Mouse (Mus musculus) embryonic facial prominence, embryonic 13.5 days (tissue): ENCODE data around the gene Btnl2. TPM values are rescaled to one million over a fixed set of nuclear protein-coding genes. Genes with fewer than 3 reads are reported as not detected.

Experiments
- polyA plus RNA-seq: library from polyadenylated mRNA; unstranded; fragments of >200 nt; fragmentation: Nextera tagmentation; extraction: Ambion mirVana; gene quantifications from 2 replicates; pipeline ENCODE4 v1.2.1, GENCODE M21; 2015

Btnl2 gene
- polyA plus RNA-seq, 1 experiment from 2014 or later, result 0.13 TPM

Other genes starting within 250 kb of the Btnl2 start
- gene H2-DMa, start 235.3 kb upstream of the Btnl2 start, polyA plus RNA-seq, result 17.2 and 17.6 TPM in 2 replicates
- 122 and 142 TPM in 2 replicates for gene Brd2, start 232.2 kb upstream of the Btnl2 start, polyA plus RNA-seq
- gene H2-DMb2, start 211.5 kb upstream of the Btnl2 start, polyA plus RNA-seq, result 0.67 and 1.1 TPM in 2 replicates
- 2.0 and 2.6 TPM in 2 replicates for gene H2-DMb1, start 201.8 kb upstream of the Btnl2 start, polyA plus RNA-seq
- 8.4 and 9.5 TPM in 2 replicates for gene Tap1, start 167.3 kb upstream of the Btnl2 start, polyA plus RNA-seq
- 2.3 and 3.8 TPM in 2 replicates for gene Psmb9, start 167.1 kb upstream of the Btnl2 start, polyA plus RNA-seq
- gene Psmb8, start 157.1 kb upstream of the Btnl2 start, polyA plus RNA-seq, result 4.3 and 5.7 TPM in 2 replicates
- 3.5 and 3.7 TPM in 2 replicates for gene Tap2, start 151.3 kb upstream of the Btnl2 start, polyA plus RNA-seq
- not detected in 2 replicates for gene H2-Ob, start 115.9 kb upstream of the Btnl2 start, polyA plus RNA-seq
- gene H2-Ab1, start 97.1 kb upstream of the Btnl2 start, polyA plus RNA-seq, result 5.3 and 5.6 TPM in 2 replicates
- gene H2-Aa, start 67.0 kb upstream of the Btnl2 start, polyA plus RNA-seq, result 0.73 and 0.98 TPM in 2 replicates
- 1.3 and 3.4 TPM in 2 replicates for gene H2-Eb1, start 49.0 kb upstream of the Btnl2 start, polyA plus RNA-seq
- gene H2-Eb2, start 29.2 kb upstream of the Btnl2 start, polyA plus RNA-seq, result not detected in 2 replicates
- 0.21 TPM in 1 of 2 replicates, not detected in the other for gene Btnl1, start 22.3 kb downstream of the Btnl2 start, polyA plus RNA-seq
- 0.52 and 0.96 TPM in 2 replicates for gene BC051142, start 44.0 kb downstream of the Btnl2 start, polyA plus RNA-seq
- gene Btnl4, start 122.5 kb downstream of the Btnl2 start, polyA plus RNA-seq, result not detected in 2 replicates
- 0.54 TPM in 1 of 2 replicates, not detected in the other for gene Btnl6, start 162.5 kb downstream of the Btnl2 start, polyA plus RNA-seq
- 4.4 and 5.0 TPM in 2 replicates for gene Notch4, start 209.4 kb downstream of the Btnl2 start, polyA plus RNA-seq
- 5.3 and 6.0 TPM in 2 replicates for gene Gpsm3, start 235.0 kb downstream of the Btnl2 start, polyA plus RNA-seq
- gene Pbx2, start 236.4 kb downstream of the Btnl2 start, polyA plus RNA-seq, result 14.8 and 19.2 TPM in 2 replicates
- 3.6 and 4.2 TPM in 2 replicates for gene Ager, start 243.0 kb downstream of the Btnl2 start, polyA plus RNA-seq
- gene Rnf5, start 248.9 kb downstream of the Btnl2 start, polyA plus RNA-seq, result 130 and 132 TPM in 2 replicates
- 50.7 and 57.5 TPM in 2 replicates for gene Agpat1, start 249.4 kb downstream of the Btnl2 start, polyA plus RNA-seq